Mouse (Mus musculus) megakaryocyte, embryonic 14.5 days (primary cell): Measurements from ENCODE around the gene Trim69.

Source experiments
- FLI1 ChIP-seq: IDR thresholded peaks from 2 replicates; pipeline ENCODE4 v1.6.1; 2012; ENCODE audit warnings: low read length, inconsistent platforms, mixed read lengths
- GATA1 ChIP-seq: IDR thresholded peaks from 3 replicates; pipeline ENCODE4 v1.6.1; 2012; ENCODE audit warnings: mixed read lengths, low read length, inconsistent platforms, borderline replicate concordance

DNA sequence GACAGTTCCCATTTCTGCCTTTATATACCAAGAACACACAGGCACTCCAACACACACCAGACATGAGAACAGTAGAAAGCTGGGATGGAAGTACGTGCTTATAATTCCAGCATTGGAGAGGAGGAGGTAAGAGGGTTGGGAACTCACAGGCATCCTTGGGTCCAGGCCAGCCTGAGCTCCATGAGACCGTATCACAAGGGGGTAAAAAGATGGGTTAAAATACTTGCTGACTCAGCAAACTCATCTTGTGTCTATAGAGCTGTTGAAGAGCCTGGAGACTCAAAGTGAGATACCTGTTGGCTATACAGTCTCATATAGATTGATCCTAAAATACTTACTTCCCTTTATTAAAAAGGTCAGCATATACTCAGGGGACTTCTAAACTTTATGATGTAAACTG is 43.6 kb upstream of the Trim69 start:
- TF ChIP-seq GATA1 (no peak), FLI1 (no peak)
